Mouse (Mus musculus) limb, embryonic 14.5 days (tissue): Measurements from ENCODE around the gene Hnrnpul1. TPM values are rescaled to one million over a fixed set of nuclear protein-coding genes. Genes with fewer than 3 reads are reported as not detected.
"Not testable (repeated sequence)": the region's sequence is repeated elsewhere in the genome, so short reads cannot be mapped to it uniquely, and the experiment has no call there.

ENCODE experiments used
- ATAC-seq: fragments of 200-750 bp; cut with Nextera tagmentation; 2 replicates; pipeline ENCODE4 v1.8.0; 2017; ENCODE audit warnings: low read depth, moderate number of reproducible peaks, moderate TSS enrichment; ENCODE audit not compliant: low FRiP score
- DNase-seq: peaks from one replicate; pipeline ENCODE4 v3.0.0-alpha.2; 2015; ENCODE audit warnings: low spot score
- H3K27ac ChIP-seq: fragments of 300-500 bp; sonication (generic); replicated peaks from 2 replicates; pipeline ENCODE4 v1.5.1; 2014; ENCODE audit warnings: low read depth, mild to moderate bottlenecking, low read length, moderate library complexity, mixed read lengths
- H3K27me3 ChIP-seq: fragments of 300-500 bp; sonication (generic); 2 replicates; pipeline ENCODE4 v1.6.1; 2014; ENCODE audit warnings: low read length, mixed read lengths; ENCODE audit not compliant: control insufficient read depth, insufficient read depth
- H3K36me3 ChIP-seq: fragments of 300-500 bp; sonication (generic); 2 replicates; pipeline ENCODE4 v1.6.1; 2014; ENCODE audit warnings: mild to moderate bottlenecking, low read length, moderate library complexity, mixed read lengths; ENCODE audit not compliant: control insufficient read depth, insufficient read depth
- H3K4me1 ChIP-seq: fragments of 300-500 bp; sonication (generic); 2 replicates; pipeline ENCODE4 v1.6.1; 2014; ENCODE audit warnings: antibody characterized with exemption, low read length, mixed read lengths; ENCODE audit not compliant: control insufficient read depth, insufficient read depth
- H3K4me2 ChIP-seq: fragments of 300-500 bp; sonication (generic); replicated peaks from 2 replicates; pipeline ENCODE4 v1.6.1; 2014; ENCODE audit warnings: low read depth, mild to moderate bottlenecking, low read length, moderate library complexity; ENCODE audit not compliant: severe bottlenecking
- H3K4me3 ChIP-seq: fragments of 300-500 bp; sonication (generic); replicated peaks from 2 replicates; pipeline ENCODE4 v1.5.1; 2014; ENCODE audit warnings: low read length
- H3K9ac ChIP-seq: fragments of 300-500 bp; sonication (generic); 2 replicates; pipeline ENCODE4 v1.6.1; 2014; ENCODE audit warnings: mild to moderate bottlenecking, low read depth, low read length, moderate library complexity; ENCODE audit not compliant: severe bottlenecking
- H3K9me3 ChIP-seq: fragments of 300-500 bp; sonication (generic); 2 replicates; pipeline ENCODE4 v1.6.1; 2016; ENCODE audit warnings: low read length; ENCODE audit not compliant: control insufficient read depth
- POLR2A ChIP-seq: fragments of 200-500 bp; IDR thresholded peaks from 2 replicates; pipeline ENCODE4 v1.8.0; 2012; ENCODE audit warnings: inconsistent platforms, mild to moderate bottlenecking, moderate library complexity, borderline replicate concordance; ENCODE audit not compliant: insufficient read depth, insufficient read length; ENCODE audit errors: extremely low read depth
- WGBS: fragments of 180-500 bp; shearing (Covaris S2); extraction: QIAGEN DNeasy Blood & Tissue Kit; methylation state at CpG from one replicate; pipeline ENCODE4 v1.1.7; 2014; 5-methylcytosine and 5-hydroxymethylcytosine counted together
- polyA plus RNA-seq, 2 experiments: library from polyadenylated mRNA; depleted of rRNA in 1 of 2; stranded (reverse) in 1 of 2; unstranded in 1 of 2; fragments of >200 nt; fragmentation: Nextera tagmentation in 1 of 2; extraction: Ambion mirVana in 1 of 2; gene quantifications; 2 replicates each; pipeline versions ENCODE4 v1.2.1 to v1.2.3; 2012 to 2014

Hnrnpul1 gene
- polyA plus RNA-seq, 2 experiments, result 66.8 to 80.7 TPM

DNA sequence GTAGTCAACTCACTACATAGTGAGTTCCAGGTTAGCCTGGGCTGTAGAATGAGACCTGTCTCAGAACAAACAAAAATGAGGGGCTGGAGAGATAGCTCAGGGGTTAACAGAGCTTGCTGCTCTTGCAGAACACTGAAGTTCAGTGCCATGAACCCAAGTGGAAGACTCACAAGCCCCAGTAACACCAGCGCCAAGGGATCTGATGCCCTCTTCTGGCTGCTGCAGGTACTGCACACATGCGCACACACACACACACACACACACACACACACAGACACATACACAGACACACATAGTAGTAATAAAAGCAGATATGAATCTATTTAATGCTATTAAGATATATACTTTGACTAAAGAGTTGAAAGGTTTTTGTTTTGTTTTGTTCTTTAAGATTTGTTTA is 44.0 kb upstream of the Hnrnpul1 start:
- no peaks in the 10 kb centered on the region for H3K27me3 ChIP-seq

DNA sequence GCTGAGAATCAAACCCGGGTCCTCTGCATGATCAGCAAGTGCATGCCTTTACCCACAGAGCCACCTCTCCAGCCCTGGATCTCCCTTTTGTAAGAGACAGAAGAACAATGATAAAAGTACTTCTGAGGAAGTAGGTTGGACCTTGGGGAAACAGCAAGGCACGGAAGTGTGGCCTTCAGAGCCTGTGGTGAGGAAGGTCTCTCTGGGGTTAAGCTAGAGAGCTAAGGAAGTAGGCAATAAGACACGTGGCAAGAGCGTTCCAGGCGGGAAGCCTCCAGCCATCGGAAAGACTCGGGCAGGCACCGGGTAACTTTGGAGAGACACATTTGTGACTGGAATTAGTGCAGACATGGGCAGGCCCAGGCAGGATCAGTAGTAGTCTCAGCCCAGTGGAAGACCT is 40.2 kb upstream of the Hnrnpul1 start:
- no peak overlapping the region for H3K27ac ChIP-seq
- WGBS, result 83% methylated on average over 8 of the region's 8 CpGs
- TF ChIP-seq POLR2A, result no peak

More for the DNA sequence above, 44.0 kb upstream of the Hnrnpul1 start:
- TF ChIP-seq POLR2A, result no peak
- Histone ChIP-seq H3K4me2 (no peak overlapping the region), H3K4me3 (no peak overlapping the region), H3K9ac (no peak overlapping the region), H3K27ac (no peak overlapping the region), H3K4me1 (peaks cover 12% of the 10 kb centered on the region), H3K9me3 (no peaks in the 10 kb centered on the region), H3K36me3 (no peaks in the 10 kb centered on the region)
- ATAC-seq (no peak), DNase-seq (no peak)
- WGBS, result 85% methylated on average over 2 of the region's 2 CpGs

DNA sequence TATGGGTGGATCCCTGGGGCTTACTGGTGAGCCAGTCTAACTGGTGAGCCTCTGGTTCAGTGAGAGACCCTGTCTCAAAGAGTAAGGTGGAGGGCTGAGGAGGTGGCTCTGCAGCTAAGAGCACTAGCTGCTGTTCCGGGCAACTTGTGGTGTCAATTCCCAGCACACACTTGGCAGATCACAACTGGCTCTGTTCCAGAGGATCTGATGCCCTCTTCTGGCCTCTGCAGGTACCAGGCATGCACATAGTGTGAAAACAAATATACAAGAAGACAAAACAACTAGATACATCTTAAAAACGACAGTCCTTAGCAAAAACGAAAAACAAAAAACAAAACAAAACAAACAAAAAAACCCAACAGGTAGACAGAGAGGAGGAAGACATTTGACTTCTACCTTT is 39.1 kb upstream of the Hnrnpul1 start:
- no peak for DNase-seq
- Histone ChIP-seq H3K27me3 (no peaks in the 10 kb centered on the region), H3K4me2 (no peak overlapping the region), H3K36me3 (no peaks in the 10 kb centered on the region), H3K4me1 (peaks cover 5% of the 10 kb centered on the region), H3K9me3 (no peaks in the 10 kb centered on the region), H3K27ac (no peak overlapping the region), H3K4me3 (no peak overlapping the region), H3K9ac (no peak overlapping the region)
- TF ChIP-seq POLR2A, result no peak
- no peak for ATAC-seq
- 65% methylated on average over 3 of the region's 3 CpGs for WGBS

More for the DNA sequence above, 40.2 kb upstream of the Hnrnpul1 start:
- Histone ChIP-seq H3K4me3 (no peak overlapping the region), H3K4me2 (no peak overlapping the region), H3K9ac (no peak overlapping the region), H3K4me1 (no peaks in the 10 kb centered on the region), H3K36me3 (no peaks in the 10 kb centered on the region), H3K27me3 (no peaks in the 10 kb centered on the region), H3K9me3 (no peaks in the 10 kb centered on the region)
- no peak for ATAC-seq
- no peak for DNase-seq

DNA sequence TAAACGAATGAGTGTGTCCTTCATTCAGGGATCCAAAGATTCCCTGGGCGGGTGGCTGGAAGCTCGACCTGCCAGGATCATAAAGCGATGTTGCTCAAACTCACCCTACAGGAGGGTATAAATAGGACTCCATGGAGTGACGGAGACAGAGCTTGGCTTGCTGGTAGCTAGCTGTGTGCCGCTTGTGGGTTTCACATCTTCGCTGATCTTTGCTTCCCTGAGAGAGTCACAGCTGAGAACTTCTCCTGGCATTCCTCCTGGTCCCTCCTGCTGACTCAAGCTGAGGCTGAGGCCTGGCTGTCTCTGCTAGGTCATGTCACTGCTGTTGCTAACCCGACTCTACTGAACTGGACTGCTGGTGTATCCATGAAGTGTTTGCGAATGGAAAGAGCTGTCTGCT is 38.4 kb upstream of the Hnrnpul1 start:
- ATAC-seq, H3K9ac ChIP-seq, H3K27ac ChIP-seq, H3K4me3 ChIP-seq, H3K4me2 ChIP-seq, H3K9me3 ChIP-seq, H3K4me1 ChIP-seq, H3K27me3 ChIP-seq, H3K36me3 ChIP-seq, DNase-seq: not testable (repeated sequence)
- 70% methylated on average over 9 of the region's 9 CpGs for WGBS

DNA sequence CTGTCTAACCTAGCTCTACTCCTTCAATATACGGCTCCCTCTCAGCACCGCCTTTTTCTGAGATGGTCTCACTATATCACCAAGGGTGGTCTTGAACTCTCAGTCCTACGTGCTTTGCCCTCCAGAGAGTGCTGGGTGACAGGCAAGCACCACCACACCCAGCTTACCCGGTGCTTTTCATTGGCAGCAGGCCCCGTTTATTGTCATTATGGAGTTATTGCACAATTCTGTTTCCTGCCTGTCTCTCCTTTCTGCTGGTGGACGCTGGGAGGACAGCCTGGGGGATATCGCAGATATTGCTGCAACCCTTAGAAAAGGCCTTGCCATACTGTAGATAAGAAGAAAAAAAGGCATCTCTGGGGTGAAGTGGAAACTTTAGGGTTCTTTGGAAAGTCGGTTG is 36.1 kb upstream of the Hnrnpul1 start:
- WGBS, result 65% methylated on average over 8 of the region's 8 CpGs
- no peak for TF ChIP-seq POLR2A
- Histone ChIP-seq H3K4me1 (peaks cover 16% of the 10 kb centered on the region), H3K27ac (no peak overlapping the region), H3K4me3 (no peak overlapping the region), H3K36me3 (peaks cover 9% of the 10 kb centered on the region; the same call in 1 of the 2 replicates), H3K4me2 (no peak overlapping the region), H3K27me3 (no peaks in the 10 kb centered on the region), H3K9me3 (no peaks in the 10 kb centered on the region), H3K9ac (no peak overlapping the region)
- DNase-seq, result no peak
- no peak for ATAC-seq

DNA sequence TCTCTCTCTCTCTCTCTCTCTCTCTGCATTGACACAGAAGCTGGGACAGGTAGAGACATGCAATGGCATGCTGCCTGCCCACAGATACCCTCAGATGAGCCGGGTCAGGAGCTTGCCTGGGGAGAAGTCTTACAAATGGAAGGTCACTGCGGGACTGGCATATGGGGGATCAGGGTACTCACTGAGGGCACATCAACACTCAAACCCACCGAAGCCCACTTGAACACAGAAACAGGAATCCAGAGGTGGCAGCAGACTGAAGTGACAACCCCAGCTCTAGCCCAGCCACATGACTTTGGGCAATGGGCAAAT is 34.5 kb upstream of the Hnrnpul1 start:
- no peaks in the 10 kb centered on the region for H3K27me3 ChIP-seq
- WGBS, result 16% methylated on average over 3 of the region's 3 CpGs
- no peak; the same call in 1 of the 2 replicates for ATAC-seq

More for the DNA sequence above, 34.5 kb upstream of the Hnrnpul1 start:
- H3K4me2 ChIP-seq, result peak overlapping the region; percentile 82
- H3K4me3 ChIP-seq, result peak overlapping the region; percentile 73
- TF ChIP-seq POLR2A, result no peak
- peaks cover 16% of the 10 kb centered on the region for H3K4me1 ChIP-seq
- H3K36me3 ChIP-seq, result peaks cover 16% of the 10 kb centered on the region; the same call in 1 of the 2 replicates
- no peak for DNase-seq
- peak overlapping the region; percentile 72 for H3K9ac ChIP-seq
- H3K27ac ChIP-seq, result peak overlapping the region; percentile 48; the same call in 1 of the 2 replicates
- no peaks in the 10 kb centered on the region for H3K9me3 ChIP-seq
